Mouse (Mus musculus) forebrain, embryonic 12.5 days (tissue): ENCODE results near the gene Anapc5. TPM values are rescaled to one million over a fixed set of nuclear protein-coding genes. Genes with fewer than 3 reads are reported as not detected.

Source experiments
- ATAC-seq: fragments of 200-750 bp; cut with Nextera tagmentation; 2 replicates; pipeline ENCODE4 v1.8.0; 2017; ENCODE audit warnings: moderate TSS enrichment; ENCODE audit not compliant: low FRiP score
- H3K27ac ChIP-seq: fragments of 300-500 bp; sonication (generic); 2 replicates; pipeline ENCODE4 v1.5.1; 2016; ENCODE audit warnings: mild to moderate bottlenecking
- H3K27me3 ChIP-seq: fragments of 300-500 bp; sonication (generic); 2 replicates; pipeline ENCODE4 v1.6.1; 2016; ENCODE audit warnings: mild to moderate bottlenecking
- H3K36me3 ChIP-seq: fragments of 300-500 bp; sonication (generic); replicated peaks from 2 replicates; pipeline ENCODE4 v1.6.1; 2016; ENCODE audit warnings: mild to moderate bottlenecking
- H3K4me1 ChIP-seq: fragments of 300-500 bp; sonication (generic); 2 replicates; pipeline ENCODE4 v1.6.1; 2016
- H3K4me2 ChIP-seq: fragments of 300-500 bp; sonication (generic); 2 replicates; pipeline ENCODE4 v1.6.1; 2016; ENCODE audit warnings: mild to moderate bottlenecking, moderate library complexity
- H3K4me3 ChIP-seq: fragments of 300-500 bp; sonication (generic); replicated peaks from 2 replicates; pipeline ENCODE4 v1.5.1; 2016; ENCODE audit warnings: mild to moderate bottlenecking
- H3K9ac ChIP-seq: fragments of 300-500 bp; sonication (generic); 2 replicates; pipeline ENCODE4 v1.6.1; 2016; ENCODE audit warnings: mild to moderate bottlenecking
- H3K9me3 ChIP-seq: fragments of 300-500 bp; sonication (generic); 2 replicates; pipeline ENCODE4 v1.6.1; 2016
- WGBS: fragments of 180-500 bp; shearing (Covaris S2); methylation state at CpG from one replicate; pipeline ENCODE4 v1.1.7; 2016; 5-methylcytosine and 5-hydroxymethylcytosine counted together
- polyA plus RNA-seq: library from polyadenylated mRNA; unstranded; fragments of >200 nt; fragmentation: Nextera tagmentation; extraction: Ambion mirVana; gene quantifications from 2 replicates; pipeline ENCODE4 v1.2.1, GENCODE M21; 2016

Gene Anapc5
- polyA plus RNA-seq, 1 experiment from 2014 or later = 563 TPM

- WGBS = 76% methylated on average over 1 of the region's 1 CpGs
- no peaks in the 10 kb centered on the region for H3K27me3 ChIP-seq
Measured at GRCm38 (mm10) chr5:122823976-122824375, 2.8 kb upstream of the Anapc5 start.

DNA sequence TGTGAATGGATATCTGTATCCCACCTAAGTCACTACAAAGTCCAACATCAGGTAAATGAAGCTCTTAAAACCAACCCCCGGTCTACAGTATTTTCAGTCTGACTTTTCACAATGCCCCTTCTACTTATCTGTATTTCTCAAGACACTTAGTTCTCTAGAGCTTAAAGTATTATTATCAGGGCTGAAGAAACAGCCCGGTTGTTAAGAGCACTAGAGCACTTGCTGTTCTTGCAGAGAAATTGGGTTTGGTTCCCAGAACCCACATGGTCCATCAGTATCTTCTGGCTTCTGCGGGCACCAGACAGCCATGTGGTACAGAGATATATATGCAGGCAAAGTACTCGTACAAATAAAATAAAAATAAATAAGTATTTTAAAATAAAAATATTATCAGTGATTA, 1.3 kb upstream of the Anapc5 start:
- H3K4me2 ChIP-seq = no peak overlapping the region
- no peak overlapping the region for H3K4me3 ChIP-seq
- peaks cover 12% of the 10 kb centered on the region for H3K4me1 ChIP-seq
- H3K27ac ChIP-seq = no peak overlapping the region
- 96% methylated on average over 4 of the region's 4 CpGs for WGBS
- ATAC-seq = no peak
- no peak overlapping the region for H3K9ac ChIP-seq
- peaks cover 15% of the 10 kb centered on the region for H3K36me3 ChIP-seq
- no peaks in the 10 kb centered on the region for H3K27me3 ChIP-seq
- no peaks in the 10 kb centered on the region for H3K9me3 ChIP-seq

More at GRCm38 (mm10) chr5:122823976-122824375, 2.8 kb upstream of the Anapc5 start:
- no peaks in the 10 kb centered on the region; the same call in 1 of the 2 replicates for H3K36me3 ChIP-seq
- H3K9me3 ChIP-seq = no peaks in the 10 kb centered on the region
- ATAC-seq = no peak
- no peak overlapping the region for H3K27ac ChIP-seq
- no peak overlapping the region for H3K4me2 ChIP-seq
- H3K9ac ChIP-seq = no peak overlapping the region
- no peak overlapping the region for H3K4me3 ChIP-seq
- peaks cover 12% of the 10 kb centered on the region for H3K4me1 ChIP-seq

DNA sequence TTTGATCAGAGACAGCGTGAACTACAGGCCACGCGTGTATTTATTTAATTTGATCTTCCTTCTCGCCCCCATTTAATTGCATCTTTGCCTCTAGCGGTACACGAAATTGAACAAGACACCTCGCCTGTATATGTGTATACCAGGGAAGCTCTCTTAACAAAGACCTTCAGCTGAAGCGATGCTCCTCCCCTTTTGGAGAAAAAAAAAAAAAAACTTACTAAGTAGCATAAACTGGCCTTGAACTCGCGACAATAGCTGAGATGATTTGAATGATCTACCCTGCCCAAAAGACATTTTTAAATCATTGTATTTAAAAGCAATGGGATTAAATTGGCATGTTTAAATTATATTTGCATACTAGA, 366 bp upstream of the Anapc5 start:
- Histone ChIP-seq H3K27me3 (no peaks in the 10 kb centered on the region), H3K9me3 (no peaks in the 10 kb centered on the region), H3K4me2 (peak overlapping the region; percentile 55), H3K36me3 (peaks cover 23% of the 10 kb centered on the region), H3K4me1 (peaks cover 12% of the 10 kb centered on the region), H3K9ac (peak overlapping the region; percentile 83; the same call in 1 of the 2 replicates), H3K27ac (peak overlapping the region; percentile 98), H3K4me3 (peak overlapping the region; percentile 79)
- ATAC-seq = peak; percentile 75
- WGBS = under 1% methylated on average over 10 of the region's 10 CpGs

- Histone ChIP-seq H3K36me3 (peaks cover 86% of the 10 kb centered on the region), H3K27me3 (no peaks in the 10 kb centered on the region), H3K4me3 (no peak overlapping the region), H3K27ac (no peak overlapping the region), H3K4me1 (no peaks in the 10 kb centered on the region), H3K9me3 (no peaks in the 10 kb centered on the region), H3K4me2 (no peak overlapping the region), H3K9ac (no peak overlapping the region)
- 90% methylated on average over 3 of the region's 3 CpGs for WGBS
- no peak for ATAC-seq
Measured at GRCm38 (mm10) chr5:122812699-122813098, 8.4 kb downstream of the Anapc5 start.

DNA sequence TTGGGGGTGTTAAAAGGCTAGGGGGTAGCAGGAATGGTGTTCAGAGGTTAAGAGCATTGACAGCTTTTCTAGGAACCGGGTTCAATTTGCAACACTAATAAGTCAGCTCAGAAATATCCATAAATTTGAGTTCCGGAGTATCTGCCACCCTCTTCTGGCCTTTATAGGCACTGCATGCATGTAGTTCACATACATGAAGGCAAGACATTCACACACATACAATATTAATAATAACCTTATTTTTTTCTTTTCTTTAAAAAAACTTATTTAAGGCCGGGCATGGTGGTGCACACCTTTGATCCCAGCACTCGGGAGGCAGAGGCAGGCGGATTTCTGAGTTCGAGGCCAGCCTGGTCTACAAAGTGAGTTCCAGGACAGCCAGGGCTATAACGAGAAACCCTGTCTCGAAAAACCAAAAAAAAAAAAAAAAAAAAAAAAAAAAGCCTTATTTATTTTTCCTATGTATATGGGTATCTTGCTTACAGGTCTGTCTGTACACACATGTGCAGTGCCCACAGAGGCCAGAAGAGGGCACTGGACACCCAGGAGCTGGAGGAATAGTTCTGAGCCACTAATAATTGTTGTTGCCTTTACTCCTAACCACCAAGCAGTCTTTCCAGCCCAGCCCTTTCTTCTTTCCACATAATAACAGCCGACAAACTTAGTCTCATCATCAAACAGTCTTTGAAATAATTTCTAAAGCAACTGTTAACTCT, 9.6 kb downstream of the Anapc5 start:
- Histone ChIP-seq H3K4me3 (no peak overlapping the region), H3K27ac (no peak overlapping the region), H3K27me3 (no peaks in the 10 kb centered on the region), H3K4me1 (no peaks in the 10 kb centered on the region), H3K9ac (no peak overlapping the region), H3K9me3 (no peaks in the 10 kb centered on the region), H3K36me3 (peaks cover 87% of the 10 kb centered on the region), H3K4me2 (no peak overlapping the region)
- no peak for ATAC-seq
- WGBS = 85% methylated on average over 9 of the region's 9 CpGs

DNA sequence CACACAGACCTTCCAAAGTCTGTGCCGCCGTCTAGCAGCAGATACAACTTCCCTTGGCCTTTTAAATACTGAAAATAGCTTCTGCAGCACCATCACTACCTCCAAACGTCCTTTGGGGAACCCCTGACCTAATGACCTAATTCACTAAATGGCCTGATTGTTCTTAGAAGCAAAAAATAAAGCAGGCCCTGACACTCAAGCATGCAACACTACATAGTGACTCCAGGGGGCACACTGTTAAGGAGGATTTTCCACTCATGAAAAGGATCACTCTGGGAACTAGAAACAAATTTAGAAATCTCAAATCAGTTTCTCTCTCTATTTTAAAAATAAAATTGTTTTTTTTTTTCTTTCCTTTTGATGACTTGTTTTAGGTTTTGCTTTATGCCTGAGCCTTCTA, 15.6 kb downstream of the Anapc5 start:
- WGBS = 55% methylated on average over 3 of the region's 3 CpGs

DNA sequence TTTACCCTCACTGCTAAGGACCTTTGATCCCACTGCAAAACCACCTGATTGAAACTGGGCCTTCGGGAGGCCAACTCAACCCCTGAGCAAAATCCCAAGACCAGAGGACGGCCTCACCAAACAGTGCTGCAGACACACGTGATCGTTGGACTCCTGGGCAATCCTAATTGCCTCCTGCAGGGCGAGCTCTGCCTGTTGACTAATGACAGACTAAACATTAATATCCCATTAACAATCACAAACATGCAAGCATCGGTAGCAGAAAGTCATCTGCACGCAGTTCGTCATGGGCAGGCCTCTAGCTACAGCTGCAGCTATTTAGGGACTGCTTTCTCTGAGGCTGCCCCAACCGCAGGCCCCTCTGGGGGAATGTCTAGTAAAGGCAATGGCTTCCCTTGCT, 18.4 kb downstream of the Anapc5 start:
- Histone ChIP-seq H3K4me1 (peaks cover 14% of the 10 kb centered on the region; the same call in 1 of the 2 replicates), H3K4me2 (no peak overlapping the region), H3K36me3 (peaks cover 100% of the 10 kb centered on the region), H3K27me3 (no peaks in the 10 kb centered on the region), H3K9me3 (no peaks in the 10 kb centered on the region), H3K27ac (no peak overlapping the region), H3K9ac (no peak overlapping the region), H3K4me3 (no peak overlapping the region)
- WGBS = 87% methylated on average over 9 of the region's 9 CpGs
- ATAC-seq = no peak

More for the DNA sequence above, 15.6 kb downstream of the Anapc5 start:
- Histone ChIP-seq H3K4me1 (no peaks in the 10 kb centered on the region), H3K4me3 (no peak overlapping the region), H3K9me3 (no peaks in the 10 kb centered on the region), H3K4me2 (no peak overlapping the region), H3K9ac (no peak overlapping the region), H3K36me3 (peaks cover 95% of the 10 kb centered on the region), H3K27me3 (no peaks in the 10 kb centered on the region), H3K27ac (no peak overlapping the region)
- ATAC-seq = no peak

DNA sequence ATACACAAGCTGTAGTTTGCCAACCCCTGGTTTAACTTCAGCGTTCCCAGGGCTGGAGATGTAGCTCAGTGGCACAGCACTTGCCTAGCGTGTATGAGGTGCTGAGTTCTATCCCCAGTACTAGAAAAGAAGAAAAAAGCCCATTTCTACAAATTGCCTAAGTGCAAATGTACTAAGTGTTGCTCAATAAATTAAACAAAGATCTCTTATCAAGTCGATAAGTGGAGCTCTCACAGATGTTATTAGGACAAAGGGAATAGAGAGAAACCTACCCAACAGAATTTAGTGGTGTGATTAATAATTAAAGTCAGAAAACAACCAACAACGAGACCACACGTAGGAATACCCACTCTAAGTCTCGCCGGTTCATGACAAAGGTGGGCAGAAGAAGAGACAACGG, 19.5 kb downstream of the Anapc5 start:
- H3K36me3 ChIP-seq = peaks cover 98% of the 10 kb centered on the region
- no peaks in the 10 kb centered on the region for H3K27me3 ChIP-seq
- H3K9ac ChIP-seq = no peak overlapping the region
- H3K9me3 ChIP-seq = no peaks in the 10 kb centered on the region
- ATAC-seq = no peak
- H3K27ac ChIP-seq = no peak overlapping the region
- 94% methylated on average over 8 of the region's 8 CpGs for WGBS
- H3K4me3 ChIP-seq = no peak overlapping the region
- H3K4me1 ChIP-seq = peaks cover 14% of the 10 kb centered on the region; the same call in 1 of the 2 replicates
- no peak overlapping the region for H3K4me2 ChIP-seq

GRCm38 (mm10) chr5:122800345-122801010, 20.7 kb downstream of the Anapc5 start:
- no peak for ATAC-seq
- Histone ChIP-seq H3K36me3 (peaks cover 94% of the 10 kb centered on the region), H3K27ac (no peak overlapping the region), H3K9ac (no peak overlapping the region), H3K9me3 (no peaks in the 10 kb centered on the region), H3K4me2 (no peak overlapping the region), H3K27me3 (no peaks in the 10 kb centered on the region), H3K4me3 (no peak overlapping the region), H3K4me1 (peaks cover 14% of the 10 kb centered on the region; the same call in 1 of the 2 replicates)
- WGBS = 88% methylated on average over 13 of the region's 13 CpGs

DNA sequence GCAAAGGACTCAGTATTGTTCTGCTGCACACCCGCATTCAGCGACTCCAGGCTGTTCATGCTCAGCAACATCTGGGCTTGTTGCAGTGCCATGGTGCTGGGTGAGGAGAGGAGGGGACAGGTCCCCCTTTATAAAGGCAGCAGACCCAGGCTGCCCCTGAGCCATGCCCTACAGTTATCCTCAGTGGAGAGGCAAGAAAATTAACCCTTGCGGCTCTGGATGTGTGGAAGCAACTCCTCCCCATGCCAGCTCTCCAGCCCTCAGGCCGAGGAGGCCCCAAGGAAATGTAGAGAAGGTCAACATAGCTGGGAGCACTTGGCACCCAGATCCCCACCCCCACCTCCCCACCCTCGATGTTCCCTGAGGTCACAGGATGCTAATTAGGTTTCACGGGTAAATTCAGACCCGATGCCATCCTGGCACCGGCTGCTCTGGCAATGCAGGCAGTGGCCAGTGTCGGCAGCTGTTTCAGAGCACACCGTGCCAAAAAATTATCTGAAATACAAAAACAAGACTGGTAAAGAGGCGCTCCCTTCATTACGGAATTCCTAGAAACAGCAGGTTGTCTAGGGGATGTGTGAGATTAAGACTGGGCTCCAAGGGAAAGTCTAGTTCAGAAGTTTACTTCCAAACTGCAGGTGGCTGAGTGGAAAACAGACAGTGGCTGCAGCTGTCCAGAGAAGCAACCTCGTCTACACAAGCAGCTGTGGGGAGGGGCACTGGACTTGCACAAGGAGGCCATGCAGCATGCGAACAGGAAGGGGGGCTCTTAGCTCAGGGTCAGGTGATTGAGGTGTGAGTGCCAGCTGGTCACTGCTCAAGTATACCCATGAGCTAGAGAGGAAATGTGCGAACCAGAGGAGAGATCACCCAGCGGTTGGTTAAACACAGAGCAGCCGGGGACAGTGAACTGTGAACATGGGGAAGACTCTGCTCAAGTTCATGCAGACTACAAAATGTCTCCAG, 21.5 kb downstream of the Anapc5 start:
- no peaks in the 10 kb centered on the region for H3K27me3 ChIP-seq
- peak overlapping the region; percentile 54; the same call in 1 of the 2 replicates for H3K27ac ChIP-seq
- no peaks in the 10 kb centered on the region for H3K9me3 ChIP-seq
- H3K4me2 ChIP-seq = no peak overlapping the region
- H3K9ac ChIP-seq = no peak overlapping the region
- H3K4me1 ChIP-seq = peaks cover 14% of the 10 kb centered on the region; the same call in 1 of the 2 replicates
- peaks cover 93% of the 10 kb centered on the region for H3K36me3 ChIP-seq
- H3K4me3 ChIP-seq = no peak overlapping the region
- ATAC-seq = no peak
- WGBS = 88% methylated on average over 17 of the region's 17 CpGs

GRCm38 (mm10) chr5:122798557-122799378, 22.4 kb downstream of the Anapc5 start:
- peaks cover 92% of the 10 kb centered on the region for H3K36me3 ChIP-seq
- H3K27ac ChIP-seq = peak overlapping the region; percentile 56; the same call in 1 of the 2 replicates

More at GRCm38 (mm10) chr5:122798557-122799378, 22.4 kb downstream of the Anapc5 start:
- H3K4me2 ChIP-seq = no peak overlapping the region
- peaks cover 14% of the 10 kb centered on the region; the same call in 1 of the 2 replicates for H3K4me1 ChIP-seq
- 73% methylated on average over 17 of the region's 17 CpGs for WGBS
- ATAC-seq = no peak; the same call in 1 of the 2 replicates
- no peaks in the 10 kb centered on the region for H3K27me3 ChIP-seq
- H3K9ac ChIP-seq = no peak overlapping the region
- no peaks in the 10 kb centered on the region for H3K9me3 ChIP-seq
- no peak overlapping the region for H3K4me3 ChIP-seq
